Mouse (Mus musculus): ENCODE data around the gene Ddx54.

Gene Ddx54

GRCm38 (mm10) chr5:120579898-120580626, 32.5 kb upstream of the Ddx54 start:
- ATAC-seq (ENCODE audit: insufficient number of reproducible peaks, low FRiP score, low TSS enrichment) = peak; percentile 49; the same call in 1 of the 2 replicates

DNA sequence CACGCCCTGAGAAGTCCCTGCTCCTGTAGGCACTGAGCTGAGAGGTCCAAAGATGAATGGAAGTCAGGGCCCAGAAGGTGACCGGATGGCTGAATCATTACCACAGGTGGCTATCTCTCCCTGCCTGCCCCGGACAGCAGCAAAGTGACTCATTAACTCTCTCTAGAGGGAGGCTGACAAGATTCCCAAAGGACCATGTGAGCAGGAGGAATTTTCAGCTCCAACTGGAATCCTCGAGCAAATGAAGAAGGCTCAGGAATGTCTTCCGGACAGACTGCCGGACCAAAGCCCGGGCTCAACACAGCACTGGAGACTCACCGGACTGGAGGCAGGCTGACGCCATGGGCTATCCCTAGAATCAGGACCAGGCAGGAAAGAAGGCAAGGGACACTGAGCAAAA, 30.5 kb upstream of the Ddx54 start:
- ATAC-seq (ENCODE audit: insufficient number of reproducible peaks, low FRiP score, low TSS enrichment) = no peak

DNA sequence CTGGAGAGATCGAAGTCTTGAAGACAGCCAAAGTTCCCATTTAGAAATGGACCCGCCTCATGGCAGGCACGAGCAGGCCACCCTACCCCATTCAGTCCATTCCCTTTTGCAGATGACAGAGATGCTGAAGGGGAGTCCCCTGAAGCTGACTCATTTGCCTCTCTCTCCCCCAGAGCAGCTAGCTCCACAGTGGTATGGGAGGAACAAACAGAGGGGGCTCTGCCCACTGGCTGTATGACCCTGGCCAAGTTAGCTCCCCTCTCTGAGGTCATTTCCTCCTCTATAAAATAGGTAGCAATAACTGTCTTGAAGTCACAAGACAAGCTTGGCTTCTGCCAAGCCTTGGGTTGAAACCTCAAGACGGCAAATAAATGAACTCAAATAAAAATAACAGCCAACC, 29.0 kb upstream of the Ddx54 start:
- no peak for ATAC-seq (ENCODE audit: insufficient number of reproducible peaks, low FRiP score, low TSS enrichment)

DNA sequence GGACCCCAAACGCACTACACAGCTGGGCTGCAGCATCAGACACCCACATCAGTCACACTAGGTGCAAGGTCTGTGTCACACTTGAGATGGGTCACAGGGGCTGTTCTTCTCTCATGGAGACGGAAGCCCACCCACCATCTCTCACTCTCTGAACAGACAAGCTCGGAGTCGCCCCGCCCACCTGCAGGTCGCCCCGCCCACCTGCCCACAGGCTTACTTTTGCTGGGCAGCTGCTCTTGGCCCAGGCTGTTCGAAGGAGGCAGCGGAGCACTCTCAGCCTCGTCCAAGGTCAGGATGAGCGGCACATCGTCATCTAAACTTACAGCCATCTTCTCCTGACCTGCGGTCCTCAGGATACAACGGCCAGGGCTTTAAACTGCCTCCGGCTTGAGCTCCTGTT, 27.6 kb upstream of the Ddx54 start:
- no peak for ATAC-seq (ENCODE audit: insufficient number of reproducible peaks, low FRiP score, low TSS enrichment)

- no peak for ATAC-seq (ENCODE audit: insufficient number of reproducible peaks, low FRiP score, low TSS enrichment)
Observed at GRCm38 (mm10) chr5:120586741-120587615, 25.6 kb upstream of the Ddx54 start.

DNA sequence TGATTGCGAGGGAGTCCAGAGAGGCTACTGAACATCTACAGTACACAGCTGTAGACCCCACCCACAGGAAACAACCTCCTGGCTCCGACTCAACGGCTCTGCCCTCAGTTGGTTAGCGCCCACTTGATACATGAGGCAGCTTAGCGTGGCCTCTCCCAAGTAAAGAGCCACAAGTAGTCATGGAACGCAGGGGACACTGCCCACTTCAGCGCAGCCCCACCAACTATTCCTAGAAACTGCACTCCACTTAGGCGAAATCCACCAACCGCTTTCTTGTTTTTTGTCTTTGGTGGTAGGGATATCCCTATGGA, 25.0 kb upstream of the Ddx54 start:
- ATAC-seq (ENCODE audit: insufficient number of reproducible peaks, low FRiP score, low TSS enrichment) = no peak

GRCm38 (mm10) chr5:120587940-120588568, 24.5 kb upstream of the Ddx54 start:
- ATAC-seq (ENCODE audit: insufficient number of reproducible peaks, low FRiP score, low TSS enrichment) = 0 out of 2 replicates have a peak, but pooled peaks have one; percentile 3

DNA sequence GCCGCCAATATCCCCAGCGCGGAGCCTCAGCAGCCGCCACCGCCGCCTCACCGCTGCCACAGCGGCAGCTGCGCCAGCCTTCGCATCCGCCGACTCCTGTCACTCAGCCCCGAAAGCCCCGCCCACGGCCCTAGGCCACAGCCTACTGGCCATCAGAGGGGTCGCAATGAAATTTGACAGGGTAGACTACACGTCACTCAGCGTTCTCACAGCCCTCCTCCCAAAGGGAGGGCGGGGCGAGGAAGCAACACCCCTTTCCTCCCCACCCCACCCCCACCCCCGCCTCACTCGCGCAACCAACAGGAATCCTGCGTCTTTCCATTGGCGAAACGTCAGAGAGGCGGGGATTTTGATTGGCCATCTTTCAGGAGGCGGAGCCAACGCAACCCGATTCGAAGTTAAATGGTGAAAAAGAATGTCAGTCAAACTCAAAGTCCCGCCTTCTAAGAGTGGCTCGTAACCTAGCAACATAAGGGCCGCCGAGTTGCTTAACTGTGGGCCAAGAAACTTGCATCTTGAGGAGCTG, 23.9 kb upstream of the Ddx54 start, which contains the start of the genes Tpcn1 and Iqcd:
Tpcn1 (minus strand) TSS at position 105 of the 526 bp plus-strand sequence.
Iqcd (plus strand) TSS at position 448 of the 526 bp plus-strand sequence.
- peak; percentile 96 for ATAC-seq (ENCODE audit: insufficient number of reproducible peaks, low FRiP score, low TSS enrichment)

- ATAC-seq (ENCODE audit: insufficient number of reproducible peaks, low FRiP score, low TSS enrichment) = no peak
Observed at GRCm38 (mm10) chr5:120590356-120591010, 22.1 kb upstream of the Ddx54 start.

- no peak for ATAC-seq (ENCODE audit: insufficient number of reproducible peaks, low FRiP score, low TSS enrichment)
Observed at GRCm38 (mm10) chr5:120592141-120592540, 20.4 kb upstream of the Ddx54 start.

DNA sequence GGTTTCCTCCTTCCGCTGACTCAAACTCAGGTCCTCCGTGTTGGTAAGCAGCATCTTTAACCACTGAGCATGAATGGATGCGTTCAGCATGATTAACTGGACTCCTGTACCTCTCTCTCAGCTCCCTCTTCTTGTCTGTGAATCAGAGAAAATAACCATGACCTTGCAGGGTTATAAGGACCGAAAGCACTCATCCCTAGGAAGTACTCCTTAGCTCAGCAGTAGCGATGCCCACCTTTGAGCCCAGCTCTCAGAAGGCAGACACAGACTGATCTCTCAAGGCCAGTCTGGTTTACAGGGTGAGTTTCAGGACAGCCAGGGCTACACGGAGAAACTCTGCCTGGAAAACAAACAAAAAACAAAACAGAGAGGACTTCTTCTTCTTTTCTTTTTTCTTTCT, 18.1 kb upstream of the Ddx54 start:
- ATAC-seq (ENCODE audit: insufficient number of reproducible peaks, low FRiP score, low TSS enrichment) = no peak

- no peak for ATAC-seq (ENCODE audit: insufficient number of reproducible peaks, low FRiP score, low TSS enrichment)
Observed at GRCm38 (mm10) chr5:120599625-120600024, 12.9 kb upstream of the Ddx54 start.

GRCm38 (mm10) chr5:120600946-120601668, 11.4 kb upstream of the Ddx54 start:
- ATAC-seq (ENCODE audit: insufficient number of reproducible peaks, low FRiP score, low TSS enrichment) = no peak

DNA sequence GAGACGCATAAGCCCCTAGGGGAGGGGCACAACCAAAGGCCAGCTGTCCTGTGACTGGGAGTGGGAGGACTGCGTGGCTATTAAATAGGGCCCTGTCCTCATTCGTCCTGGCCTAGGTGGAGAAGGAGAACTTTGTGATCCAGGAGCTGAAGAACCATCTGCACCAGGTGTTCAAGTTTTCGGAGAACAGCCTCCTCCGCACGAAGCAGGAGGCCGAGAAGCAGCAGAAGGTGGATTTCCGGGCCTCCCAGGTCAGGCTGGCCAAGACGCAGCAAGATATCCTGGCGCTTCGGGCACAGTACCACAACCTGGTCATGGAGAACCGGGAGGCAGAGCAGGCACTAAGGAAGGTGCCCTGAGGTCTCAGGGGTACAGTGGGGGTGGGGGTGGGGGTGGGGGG, 10.3 kb upstream of the Ddx54 start:
- ATAC-seq (ENCODE audit: insufficient number of reproducible peaks, low FRiP score, low TSS enrichment) = no peak

GRCm38 (mm10) chr5:120603515-120603914, 9.0 kb upstream of the Ddx54 start:
- ATAC-seq (ENCODE audit: insufficient number of reproducible peaks, low FRiP score, low TSS enrichment) = no peak

DNA sequence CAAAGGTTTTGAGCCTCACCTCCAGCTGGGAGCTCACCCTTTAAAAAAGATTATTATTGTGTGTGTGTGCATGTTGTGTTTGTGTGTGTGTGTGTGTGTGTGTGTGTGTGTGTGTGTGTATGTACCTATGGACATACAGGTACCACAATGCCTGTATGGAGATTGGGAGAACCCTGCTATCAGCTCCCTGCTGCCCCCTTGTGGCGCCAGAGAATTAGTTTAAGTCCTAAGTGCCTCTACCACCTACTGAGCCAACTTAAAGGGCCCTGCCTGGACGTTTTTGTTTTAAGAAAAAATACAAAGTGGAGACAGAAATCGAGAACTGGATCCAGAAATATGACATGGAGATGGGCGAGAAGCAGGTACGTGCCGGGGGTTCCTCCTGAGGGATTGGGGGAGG, 7.7 kb upstream of the Ddx54 start:
- ATAC-seq (ENCODE audit: insufficient number of reproducible peaks, low FRiP score, low TSS enrichment) = no peak

DNA sequence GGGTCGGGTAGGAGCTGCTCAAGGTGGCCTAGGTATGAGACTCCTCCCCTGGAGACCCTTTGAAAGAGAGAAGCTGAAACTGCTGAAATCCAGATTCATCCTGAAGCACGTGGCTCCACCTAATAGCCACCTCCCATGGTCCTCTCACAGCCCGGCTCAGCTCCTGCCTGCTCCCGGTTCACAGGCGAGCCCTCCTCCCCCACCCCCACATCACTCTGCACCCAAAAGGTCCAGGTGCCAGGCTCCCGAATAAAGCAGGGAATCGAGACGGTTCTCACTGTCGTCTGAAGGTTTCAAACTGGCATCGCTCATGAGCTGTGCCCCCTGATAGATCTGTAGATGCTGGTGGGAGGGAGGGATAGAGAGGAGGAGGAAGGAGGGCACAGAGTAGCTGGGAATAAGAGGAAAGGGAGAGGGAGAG, 7.3 kb upstream of the Ddx54 start:
- no peak for ATAC-seq (ENCODE audit: insufficient number of reproducible peaks, low FRiP score, low TSS enrichment)

- peak; percentile 53 for ATAC-seq (ENCODE audit: insufficient number of reproducible peaks, low FRiP score, low TSS enrichment)
Observed at GRCm38 (mm10) chr5:120605688-120606087, 6.9 kb upstream of the Ddx54 start.

GRCm38 (mm10) chr5:120606590-120607200, 5.8 kb upstream of the Ddx54 start:
- no peak for ATAC-seq (ENCODE audit: insufficient number of reproducible peaks, low FRiP score, low TSS enrichment)

Data from cerebellum, adult (tissue).